Mouse (Mus musculus) ES-E14 (cell line): ENCODE data around the gene Trpm3.

Experiments used
- CHD2 ChIP-seq: IDR thresholded peaks from 2 replicates; pipeline ENCODE4 v1.6.1; 2014; ENCODE audit warnings: mild to moderate bottlenecking, low read depth, low read length, inconsistent platforms
- HCFC1 ChIP-seq: IDR thresholded peaks from 2 replicates; pipeline ENCODE4 v1.6.1; 2012; ENCODE audit warnings: low read length, inconsistent platforms, borderline replicate concordance; ENCODE audit not compliant: insufficient read depth

DNA sequence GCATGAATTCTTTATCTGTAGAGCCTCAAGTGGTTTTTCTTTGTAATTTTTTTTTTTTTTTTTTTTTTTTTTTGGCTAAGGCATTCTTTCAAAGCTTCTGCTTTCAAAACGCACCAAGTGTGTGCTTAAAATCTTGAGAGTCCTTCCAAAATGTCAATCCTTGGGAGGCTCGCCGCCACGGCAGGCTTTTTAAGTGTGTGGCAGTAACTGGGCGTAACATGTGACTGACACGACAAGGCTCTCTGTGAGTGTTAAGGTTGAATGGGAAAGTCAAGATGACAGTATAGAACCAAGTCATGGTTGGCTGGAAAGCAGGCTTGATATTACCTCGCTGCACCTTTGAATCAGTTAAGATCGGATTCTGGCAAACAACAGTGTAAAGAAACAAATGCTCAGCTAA lies 200.1 kb downstream of the Trpm3 start:
- TF ChIP-seq HCFC1 (no peak), CHD2 (no peak)
